Mouse (Mus musculus) stomach, embryonic 14.5 days (tissue): ENCODE results near the gene Ube2d1. TPM values are rescaled to one million over a fixed set of nuclear protein-coding genes. Genes with fewer than 3 reads are reported as not detected.
A peak's percentile ranks its signal among the peaks of the same experiment; 100 is the strongest.

Experiments
- ATAC-seq: fragments of 200-750 bp; cut with Nextera tagmentation; 2 replicates; pipeline ENCODE4 v1.8.0; 2017; ENCODE audit warnings: low read depth, moderate TSS enrichment; ENCODE audit not compliant: insufficient number of reproducible peaks, insufficient read depth, low FRiP score
- H3K27ac ChIP-seq: fragments of 300-500 bp; sonication (generic); 2 replicates; pipeline ENCODE4 v1.5.1; 2014; ENCODE audit warnings: mild to moderate bottlenecking, low read length, moderate library complexity, mixed read lengths
- H3K27me3 ChIP-seq: fragments of 300-500 bp; sonication (generic); 2 replicates; pipeline ENCODE4 v1.6.1; 2014; ENCODE audit warnings: low read length, control low read depth, mixed read lengths; ENCODE audit not compliant: control insufficient read depth, insufficient read depth
- H3K36me3 ChIP-seq: fragments of 300-500 bp; sonication (generic); 2 replicates; pipeline ENCODE4 v1.6.1; 2014; ENCODE audit warnings: mild to moderate bottlenecking, control low read depth, low read length, moderate library complexity, mixed read lengths; ENCODE audit not compliant: control insufficient read depth, insufficient read depth
- H3K4me1 ChIP-seq: fragments of 300-500 bp; sonication (generic); 2 replicates; pipeline ENCODE4 v1.6.1; 2014; ENCODE audit warnings: low read length, control low read depth, mixed read lengths; ENCODE audit not compliant: control insufficient read depth, insufficient read depth
- H3K4me2 ChIP-seq: fragments of 300-500 bp; sonication (generic); replicated peaks from 2 replicates; pipeline ENCODE4 v1.6.1; 2014; ENCODE audit warnings: low read depth, low read length, control low read depth
- H3K4me3 ChIP-seq: fragments of 300-500 bp; sonication (generic); 2 replicates; pipeline ENCODE4 v1.5.1; 2014; ENCODE audit warnings: low read depth, low read length, control low read depth
- H3K9ac ChIP-seq: fragments of 300-500 bp; sonication (generic); replicated peaks from 2 replicates; pipeline ENCODE4 v1.6.1; 2014; ENCODE audit warnings: low read depth, mild to moderate bottlenecking, control low read depth, low read length, moderate library complexity, mixed read lengths
- H3K9me3 ChIP-seq: fragments of 300-500 bp; sonication (generic); 2 replicates; pipeline ENCODE4 v1.6.1; 2016; ENCODE audit warnings: low read depth, low read length, control low read depth; ENCODE audit not compliant: control insufficient read depth
- WGBS: fragments of 180-500 bp; shearing (Covaris S2); extraction: QIAGEN DNeasy Blood & Tissue Kit; methylation state at CpG from one replicate; pipeline ENCODE4 v1.1.7; 2014; 5-methylcytosine and 5-hydroxymethylcytosine counted together
- polyA plus RNA-seq: library from polyadenylated mRNA; unstranded; fragments of >200 nt; fragmentation: Nextera tagmentation; extraction: Ambion mirVana; gene quantifications from 2 replicates; pipeline ENCODE4 v1.2.1, GENCODE M21; 2014

The Ube2d1 gene
- polyA plus RNA-seq, 1 experiment from 2014 or later: 76.0 TPM

DNA sequence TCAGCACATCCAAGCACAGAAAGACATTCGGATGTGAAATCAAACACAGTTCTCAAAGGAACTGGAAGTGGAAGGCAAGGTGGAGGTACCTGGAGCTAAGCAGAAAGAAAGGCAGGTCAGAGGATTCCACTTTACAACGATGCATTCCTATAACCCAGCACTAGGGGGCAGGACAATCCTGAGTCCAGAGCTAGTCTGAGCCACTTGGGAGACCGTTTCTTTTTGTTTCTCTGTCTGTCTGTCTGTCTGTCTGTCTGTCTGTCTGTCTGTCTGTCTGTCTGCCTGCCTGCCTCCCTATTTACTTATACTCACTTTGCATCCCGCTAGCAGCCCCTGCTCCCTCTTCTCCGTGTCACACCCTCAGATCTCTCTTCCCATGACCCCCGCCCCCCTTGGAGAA, 21.1 kb upstream of the Ube2d1 start:
- Histone ChIP-seq H3K27ac (no peak overlapping the region), H3K27me3 (no peaks in the 10 kb centered on the region), H3K4me3 (no peak overlapping the region), H3K4me1 (no peaks in the 10 kb centered on the region), H3K4me2 (peak overlapping the region; percentile 26; the same call in 1 of the 2 replicates), H3K9me3 (no peaks in the 10 kb centered on the region), H3K9ac (no peak overlapping the region), H3K36me3 (no peaks in the 10 kb centered on the region)
- 17% methylated on average over 6 of the region's 6 CpGs for WGBS
- no peak for ATAC-seq

DNA sequence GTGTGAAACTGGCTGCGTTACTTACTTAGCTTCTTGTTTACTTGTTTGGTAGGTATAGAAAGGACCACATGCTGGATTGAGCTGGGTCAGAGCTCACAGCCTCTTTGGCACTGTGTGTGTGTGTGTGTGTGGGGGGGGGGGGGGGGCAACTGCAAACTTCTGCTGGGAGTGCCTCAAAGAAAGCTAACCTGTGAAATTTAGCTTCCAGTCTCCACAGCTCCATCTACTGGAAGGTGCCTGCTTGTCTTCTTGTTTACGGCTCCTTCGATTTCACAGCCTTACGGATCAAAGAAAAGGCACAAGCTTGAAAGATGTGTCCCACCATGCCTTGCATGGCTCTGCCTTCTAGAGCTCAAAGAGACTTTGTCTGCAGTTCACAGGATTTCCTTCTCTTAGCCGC, 17.4 kb upstream of the Ube2d1 start:
- WGBS: 21% methylated on average over 5 of the region's 5 CpGs
- Histone ChIP-seq H3K9me3 (no peaks in the 10 kb centered on the region), H3K27me3 (no peaks in the 10 kb centered on the region), H3K4me3 (no peak overlapping the region), H3K9ac (no peak overlapping the region), H3K36me3 (no peaks in the 10 kb centered on the region), H3K4me1 (no peaks in the 10 kb centered on the region), H3K4me2 (no peak overlapping the region), H3K27ac (no peak overlapping the region)
- ATAC-seq: no peak

DNA sequence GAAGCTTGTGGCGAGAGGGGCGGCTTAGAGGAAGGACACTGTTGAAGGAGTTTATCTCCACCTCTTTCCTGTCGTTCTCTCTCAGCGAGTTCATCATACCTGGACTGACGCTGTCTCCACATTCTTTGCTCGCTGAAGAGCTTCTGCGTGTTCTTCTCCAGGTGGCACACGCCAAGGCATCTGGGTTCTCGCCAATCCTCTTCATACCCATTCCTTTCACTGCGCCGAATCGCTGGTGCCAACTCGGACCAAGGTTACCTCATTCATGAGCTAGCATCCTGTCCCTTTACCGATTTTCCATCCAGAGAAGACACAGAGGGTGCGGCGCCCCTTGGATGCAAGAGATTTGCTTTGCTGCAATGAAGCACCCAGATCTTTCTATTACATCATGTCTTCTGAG, 15.1 kb upstream of the Ube2d1 start:
- no peak overlapping the region for H3K27ac ChIP-seq
- no peak overlapping the region for H3K4me3 ChIP-seq

GRCm38 (mm10) chr10:71293245-71293644, 8.2 kb upstream of the Ube2d1 start:
- Histone ChIP-seq H3K9me3 (no peaks in the 10 kb centered on the region), H3K27me3 (no peaks in the 10 kb centered on the region), H3K4me2 (no peak overlapping the region), H3K4me1 (0 out of 2 replicates have a peak, but pooled peaks cover 9% of the 10 kb centered on the region), H3K36me3 (no peaks in the 10 kb centered on the region), H3K4me3 (no peak overlapping the region), H3K9ac (no peak overlapping the region), H3K27ac (no peak overlapping the region)
- ATAC-seq: no peak
- 61% methylated on average over 4 of the region's 4 CpGs for WGBS

More for the DNA sequence above, 15.1 kb upstream of the Ube2d1 start:
- 72% methylated on average over 16 of the region's 16 CpGs for WGBS
- Histone ChIP-seq H3K4me1 (no peaks in the 10 kb centered on the region), H3K27me3 (no peaks in the 10 kb centered on the region), H3K4me2 (no peak overlapping the region), H3K36me3 (no peaks in the 10 kb centered on the region), H3K9ac (no peak overlapping the region), H3K9me3 (no peaks in the 10 kb centered on the region)
- ATAC-seq: no peak

GRCm38 (mm10) chr10:71292254-71292653, 7.2 kb upstream of the Ube2d1 start:
- Histone ChIP-seq H3K36me3 (no peaks in the 10 kb centered on the region), H3K4me3 (no peak overlapping the region), H3K9me3 (no peaks in the 10 kb centered on the region), H3K9ac (no peak overlapping the region), H3K27me3 (no peaks in the 10 kb centered on the region), H3K4me2 (no peak overlapping the region; the same call in 1 of the 2 replicates), H3K4me1 (0 out of 2 replicates have a peak, but pooled peaks cover 9% of the 10 kb centered on the region), H3K27ac (no peak overlapping the region)
- peak; percentile 56 for ATAC-seq
- 10% methylated on average over 11 of the region's 11 CpGs for WGBS

DNA sequence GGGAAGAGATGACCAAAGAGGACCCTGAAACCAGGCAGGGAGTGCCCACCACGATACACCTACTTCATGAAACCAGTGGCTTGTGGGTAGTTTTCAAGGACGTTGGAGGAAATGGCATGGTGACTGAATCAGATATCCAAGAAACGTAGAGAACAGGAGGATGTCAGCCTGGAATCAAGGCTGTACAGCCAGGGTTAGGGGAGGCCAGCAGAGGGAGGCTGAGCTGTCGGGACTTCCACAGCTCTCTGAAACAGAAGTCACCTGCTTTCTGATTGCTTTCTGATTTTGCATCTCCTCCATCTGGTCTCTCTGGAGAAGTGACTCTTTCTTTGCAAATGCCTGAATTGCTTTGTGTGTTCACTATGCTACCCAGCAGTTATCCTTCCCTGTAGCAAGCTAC, 6.7 kb upstream of the Ube2d1 start:
- Histone ChIP-seq H3K4me2 (no peak overlapping the region; the same call in 1 of the 2 replicates), H3K9me3 (no peaks in the 10 kb centered on the region), H3K27me3 (no peaks in the 10 kb centered on the region), H3K36me3 (no peaks in the 10 kb centered on the region), H3K4me1 (0 out of 2 replicates have a peak, but pooled peaks cover 9% of the 10 kb centered on the region), H3K4me3 (no peak overlapping the region), H3K9ac (no peak overlapping the region), H3K27ac (no peak overlapping the region)
- whole genome bisulfite sequencing: 21% methylated on average over 4 of the region's 4 CpGs
- ATAC-seq: 0 out of 2 replicates have a peak, but pooled peaks have one; percentile 15

DNA sequence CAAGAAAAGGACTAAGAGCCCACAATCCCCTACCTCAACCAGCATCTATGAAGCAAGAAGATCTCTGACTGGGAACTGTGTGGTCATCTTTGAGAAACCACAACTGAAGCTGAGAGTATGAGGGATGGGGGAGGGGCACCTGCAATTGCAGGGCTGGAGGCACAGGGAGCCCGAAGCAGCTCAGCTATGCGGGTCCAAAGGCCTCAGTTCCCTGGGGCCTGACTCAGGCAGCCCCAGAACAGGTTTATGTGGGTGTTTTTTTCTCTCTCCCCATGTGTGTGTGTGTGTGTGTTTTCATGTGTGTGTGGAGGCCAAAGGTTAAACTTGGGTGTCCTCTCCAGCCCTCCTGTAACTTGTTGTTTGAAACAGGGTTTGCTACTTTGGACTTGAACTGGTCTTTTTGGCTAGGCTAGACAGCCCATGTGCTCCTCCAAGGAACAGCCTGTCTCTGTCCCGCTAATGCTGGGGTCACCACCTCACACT, 6.2 kb upstream of the Ube2d1 start:
- Histone ChIP-seq H3K9me3 (no peaks in the 10 kb centered on the region), H3K4me3 (no peak overlapping the region), H3K4me2 (no peak overlapping the region), H3K27ac (no peak overlapping the region), H3K36me3 (no peaks in the 10 kb centered on the region), H3K4me1 (0 out of 2 replicates have a peak, but pooled peaks cover 9% of the 10 kb centered on the region), H3K9ac (no peak overlapping the region), H3K27me3 (no peaks in the 10 kb centered on the region)
- 22% methylated on average over 3 of the region's 3 CpGs for WGBS
- ATAC-seq: no peak

DNA sequence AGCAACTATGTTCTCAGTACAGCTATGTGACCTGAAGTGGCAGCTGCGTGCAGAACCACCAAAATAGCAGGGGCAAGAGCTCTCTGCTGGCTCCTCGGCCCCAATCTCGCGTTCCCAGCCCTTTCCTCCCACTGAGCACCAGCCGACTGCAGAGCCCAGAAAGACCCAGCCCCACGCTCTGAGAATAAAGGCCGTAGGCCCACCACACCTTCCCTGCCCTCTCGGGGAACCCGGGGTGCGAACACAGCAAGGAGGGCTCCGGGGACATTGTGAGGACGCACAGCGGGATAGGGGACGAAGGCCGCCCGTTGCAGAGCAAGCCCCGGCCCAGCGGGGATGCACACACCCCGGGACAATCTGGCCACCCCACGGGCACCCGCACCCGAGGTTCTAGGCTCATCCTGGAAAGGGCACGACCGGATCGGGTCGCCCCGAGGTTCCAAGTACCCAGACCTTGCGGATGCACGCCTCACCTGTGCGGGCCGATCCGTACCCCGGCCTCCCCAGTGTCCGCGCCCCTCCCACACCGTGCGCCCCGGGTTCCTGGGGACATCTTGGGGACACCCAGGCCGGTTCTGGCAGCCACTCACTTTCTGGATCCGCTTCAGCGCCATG, 444 bp downstream of the Ube2d1 start:
- H3K4me1 ChIP-seq: 0 out of 2 replicates have a peak, but pooled peaks cover 7% of the 10 kb centered on the region
- H3K27me3 ChIP-seq: no peaks in the 10 kb centered on the region
- ATAC-seq: peak; percentile 77
- H3K4me2 ChIP-seq: peak overlapping the region; percentile 64
- WGBS: 0% methylated on average over 40 of the region's 41 CpGs
- no peaks in the 10 kb centered on the region for H3K9me3 ChIP-seq
- peak overlapping the region; percentile 6; the same call in 1 of the 2 replicates for H3K27ac ChIP-seq
- H3K4me3 ChIP-seq: peak overlapping the region; percentile 98
- 0 out of 2 replicates have a peak, but pooled peaks cover 3% of the 10 kb centered on the region for H3K36me3 ChIP-seq
- peak overlapping the region; percentile 87 for H3K9ac ChIP-seq
